8 mouse cellular contexts compared by ENCODE assay signal in genomic region chr11:88117356-88118090, GRCm38 (mm10). TPM values are rescaled to one million over a fixed set of nuclear protein-coding genes. Genes with fewer than 3 reads are reported as not detected.
A peak's percentile ranks its signal among the peaks of the same experiment; 100 is the strongest.
DNase-seq lines count a peak whose midpoint lies in the region; ATAC-seq and TF ChIP-seq lines count a peak whose summit lies in the region.

No protein-coding gene starts in this region.

- peak overlapping the region; percentile 18 for H3ac ChIP-seq in C2C12 (ENCODE audit: control insufficient read depth, insufficient read length, low read depth)

- H3K27me3 ChIP-seq in C2C12 (ENCODE audit: control insufficient read depth, insufficient read depth, insufficient read length) = no peaks in the 10 kb centered on the region
- no peaks in the 10 kb centered on the region for H3K27me3 ChIP-seq in embryonic facial prominence, embryonic 13.5 days
- no peaks in the 10 kb centered on the region for H3K27me3 ChIP-seq in limb, embryonic 10.5 days (ENCODE audit: low read depth, poor library complexity, severe bottlenecking)
- H3K27me3 ChIP-seq in neural tube, embryonic 13.5 days = no peaks in the 10 kb centered on the region

- H3K79me3 ChIP-seq in C2C12 (ENCODE audit: low read depth) = peaks cover 20% of the 10 kb centered on the region

- no peak for ATAC-seq in embryonic facial prominence, embryonic 13.5 days (ENCODE audit: insufficient number of reproducible peaks, insufficient read depth, low FRiP score, low TSS enrichment, low read depth)
- ATAC-seq in neural tube, embryonic 13.5 days (ENCODE audit: low read depth) = no peak

- no peak overlapping the region for H3K4me2 ChIP-seq in embryonic facial prominence, embryonic 13.5 days
- H3K4me2 ChIP-seq in neural tube, embryonic 13.5 days = no peak overlapping the region

- peaks cover 74% of the 10 kb centered on the region for H3K79me2 ChIP-seq in C2C12 (ENCODE audit: control insufficient read depth, insufficient read depth)

- no peak overlapping the region for H3K4me3 ChIP-seq in C2C12 (ENCODE audit: insufficient read depth, poor library complexity, severe bottlenecking)
- no peak overlapping the region for H3K4me3 ChIP-seq in embryonic facial prominence, embryonic 13.5 days
- H3K4me3 ChIP-seq in limb, embryonic 10.5 days = no peak overlapping the region
- no peak overlapping the region for H3K4me3 ChIP-seq in neural tube, embryonic 13.5 days

- H3K4me1 ChIP-seq in embryonic facial prominence, embryonic 13.5 days = peaks cover 65% of the 10 kb centered on the region
- H3K4me1 ChIP-seq in limb, embryonic 10.5 days = peaks cover 81% of the 10 kb centered on the region
- H3K4me1 ChIP-seq in neural tube, embryonic 13.5 days (replicated peaks) = peaks cover 99% of the 10 kb centered on the region

- H3K9ac ChIP-seq in embryonic facial prominence, embryonic 13.5 days = no peak overlapping the region
- H3K9ac ChIP-seq in neural tube, embryonic 13.5 days = peak overlapping the region; percentile 62; the same call in 1 of the 2 replicates

- H3K36me3 ChIP-seq in C2C12 (ENCODE audit: control insufficient read depth, insufficient read depth) = peaks cover 8% of the 10 kb centered on the region
- H3K36me3 ChIP-seq in embryonic facial prominence, embryonic 13.5 days = 0 out of 2 replicates have a peak, but pooled peaks cover 5% of the 10 kb centered on the region
- peaks cover 4% of the 10 kb centered on the region; the same call in 1 of the 2 replicates for H3K36me3 ChIP-seq in limb, embryonic 10.5 days
- no peaks in the 10 kb centered on the region for H3K36me3 ChIP-seq in neural tube, embryonic 13.5 days

- intact Hi-C loops in heart, postnatal 25 days (cut with DNase I) = loop anchor here (2.0 to 5.0 kb wide), 4 partner anchors 13 to 50 kb away; partner anchors contain the start of genes Cuedc1 and Vezf1

- peak overlapping the region; percentile 91; the same call in 1 of the 2 replicates for H3K27ac ChIP-seq in embryonic facial prominence, embryonic 13.5 days
- H3K27ac ChIP-seq in limb, embryonic 10.5 days = peak overlapping the region; percentile 90
- peak overlapping the region; percentile 96 for H3K27ac ChIP-seq in neural tube, embryonic 13.5 days (replicated peaks)

- H3K9me3 ChIP-seq in embryonic facial prominence, embryonic 13.5 days = no peaks in the 10 kb centered on the region
- no peaks in the 10 kb centered on the region for H3K9me3 ChIP-seq in limb, embryonic 10.5 days (replicated peaks)
- no peaks in the 10 kb centered on the region for H3K9me3 ChIP-seq in neural tube, embryonic 13.5 days

- DNase-seq in heart, postnatal 25 days (ENCODE audit: low spot score) = peak; percentile 65
- no peak for DNase-seq in limb, embryonic 10.5 days (ENCODE audit: low spot score)
- DNase-seq in retina, postnatal 1 day = no peak
- DNase-seq in left cerebral cortex, adult 11 months (ENCODE audit: low spot score) = no peak
- no peak for DNase-seq in spleen, postnatal 14 days (ENCODE audit: low spot score in 2 of 2)

- 60% methylated on average over 10 of the region's 10 CpGs for WGBS in embryonic facial prominence, embryonic 13.5 days
- WGBS in limb, embryonic 10.5 days = 60% methylated on average over 10 of the region's 10 CpGs
- 61% methylated on average over 10 of the region's 10 CpGs for WGBS in neural tube, embryonic 13.5 days

- TF ChIP-seq CTCF in C2C12 (IDR thresholded peaks at IDR 0.05; ENCODE audit: control insufficient read depth, insufficient read depth, insufficient read length) = no peak

TF ChIP-seq in C2C12, 6 proteins besides CTCF, POLR2A, EP300 and RAD21:
- no peak for TF ChIP-seq CEBPB (IDR thresholded peaks at IDR 0.05; ENCODE audit: low read depth)
- peak; percentile 84 for TF ChIP-seq MYOD1 (IDR thresholded peaks at IDR 0.05; ENCODE audit: control insufficient read depth, insufficient read length, low read depth)
TF ChIP-seq in C2C12: peak in this region for 1.

RNA-seq across cellular contexts. Expression of gene Cuedc1, which starts 19.7 kb away (rescaled TPM):
- 16.2 TPM for polyA plus RNA-seq in C2C12 (2012; fragmentation: generic; extraction: Trizol)
- polyA plus RNA-seq in embryonic facial prominence, embryonic 13.5 days (2015; fragmentation: Nextera tagmentation; extraction: Ambion mirVana) = 34.9 and 40.3 TPM in 2 replicates
- 10 to 100 TPM; 50.4 to 55.1 TPM for total RNA-seq in heart, postnatal 25 days (2021)
- 15.0 and 22.6 TPM in 2 replicates for polyA plus RNA-seq in limb, embryonic 10.5 days (2016; fragmentation: Nextera tagmentation; extraction: Ambion mirVana)
- 51.3 and 59.1 TPM in 2 replicates for polyA plus RNA-seq in neural tube, embryonic 13.5 days (2015; fragmentation: Nextera tagmentation; extraction: Ambion mirVana)

RNA-seq across cellular contexts. Expression of gene Vezf1, which starts 49.4 kb away (rescaled TPM):
- 13.3 TPM for polyA plus RNA-seq in C2C12 (2012; fragmentation: generic; extraction: Trizol)
- polyA plus RNA-seq in embryonic facial prominence, embryonic 13.5 days (2015; fragmentation: Nextera tagmentation; extraction: Ambion mirVana) = 43.1 and 47.0 TPM in 2 replicates
- total RNA-seq in heart, postnatal 25 days (2021) = 10 to 100 TPM; 40.7 to 45.3 TPM
- polyA plus RNA-seq in limb, embryonic 10.5 days (2016; fragmentation: Nextera tagmentation; extraction: Ambion mirVana) = 54.6 and 59.2 TPM in 2 replicates
- polyA plus RNA-seq in neural tube, embryonic 13.5 days (2015; fragmentation: Nextera tagmentation; extraction: Ambion mirVana) = 53.9 and 62.8 TPM in 2 replicates
